Mouse (Mus musculus) lung, adult 2 months (tissue): ENCODE measurements around the gene Ppil3.

Experiments
- CTCF ChIP-seq: fragments of 200-500 bp; IDR thresholded peaks from 2 replicates; pipeline ENCODE4 v1.5.1; 2011; ENCODE audit warnings: mild to moderate bottlenecking, low read length, control low read depth; ENCODE audit not compliant: insufficient read depth
- POLR2A ChIP-seq: fragments of 200-500 bp; IDR thresholded peaks from 2 replicates; pipeline ENCODE4 v1.6.1; 2011; ENCODE audit warnings: low read depth, mild to moderate bottlenecking, control low read depth, low read length, borderline replicate concordance; ENCODE audit errors: extremely low read depth

DNA sequence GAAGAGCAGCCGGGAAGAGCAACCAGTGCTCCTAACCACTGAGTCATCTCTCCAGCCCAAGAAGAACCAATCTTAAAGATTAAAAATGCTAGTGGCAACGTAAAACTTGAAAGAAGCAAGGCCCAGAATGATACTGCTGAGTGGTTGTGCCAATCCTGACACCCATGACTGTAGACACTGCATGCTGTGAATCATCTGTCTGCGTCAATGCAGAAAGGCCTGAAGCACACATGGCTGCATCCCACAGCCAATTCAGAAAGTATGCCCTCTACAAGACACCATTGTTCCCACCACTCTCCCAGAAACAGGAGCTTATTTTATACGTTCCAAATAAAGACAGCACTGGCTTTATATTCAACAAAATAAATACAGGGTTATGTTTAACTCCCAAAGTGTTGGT is 37.4 kb upstream of the Ppil3 start:
- TF ChIP-seq CTCF (no peak), POLR2A (no peak)
